Comparison of ENCODE assay signal across 12 mouse cellular contexts in genomic region chr1:135380071-135380991, GRCm38 (mm10). TPM values are rescaled to one million over a fixed set of nuclear protein-coding genes. Genes with fewer than 3 reads are reported as not detected.
A peak's percentile ranks its signal among the peaks of the same experiment; 100 is the strongest.
DNase-seq lines count a peak whose midpoint lies in the region; ATAC-seq and TF ChIP-seq lines count a peak whose summit lies in the region.
"Had no signal": no experiment of that assay in that cellular context is flagged by ENCODE, and none has a peak within 500 bp of the region (broad histone marks: within the 10 kb centered on the region; RNA-seq: fewer than 3 reads in every experiment).

No protein-coding gene starts in this region.

- H3K4me1 ChIP-seq in heart, embryonic 15.5 days (replicated peaks) = peaks cover 38% of the 10 kb centered on the region
- peaks cover 1% of the 10 kb centered on the region; the same call in 1 of the 2 replicates for H3K4me1 ChIP-seq in stomach, embryonic 15.5 days
- no peaks in the 10 kb centered on the region; the same call in 1 of the 2 replicates for H3K4me1 ChIP-seq in stomach, postnatal 0 days (replicated peaks; ENCODE audit: control insufficient read depth, insufficient read depth)
- H3K4me1 ChIP-seq in hindbrain, embryonic 14.5 days (replicated peaks; ENCODE audit: control insufficient read depth, insufficient read depth, low read length) = no peaks in the 10 kb centered on the region

- no peak for ATAC-seq in heart, embryonic 15.5 days (replicated peaks; ENCODE audit: insufficient number of reproducible peaks, insufficient read depth, low FRiP score, low read depth)
- ATAC-seq in stomach, embryonic 15.5 days (ENCODE audit: insufficient read depth, low FRiP score, low read depth) = no peak
- no peak for ATAC-seq in stomach, postnatal 0 days (ENCODE audit: low FRiP score, low TSS enrichment)
- no peak for ATAC-seq in hindbrain, embryonic 14.5 days (ENCODE audit: low FRiP score)

- no peak overlapping the region for H3K4me3 ChIP-seq in heart, embryonic 15.5 days
- H3K4me3 ChIP-seq in stomach, embryonic 15.5 days (replicated peaks) = no peak overlapping the region
- H3K4me3 ChIP-seq in stomach, postnatal 0 days (ENCODE audit: low read depth, low read length) = no peak overlapping the region
- no peak overlapping the region for H3K4me3 ChIP-seq in hindbrain, embryonic 14.5 days (replicated peaks; ENCODE audit: low read length)
- H3K4me3 ChIP-seq: megakaryocyte, embryonic 14.5 days had no signal

- WGBS in heart, embryonic 15.5 days = 66% methylated on average over 15 of the region's 15 CpGs
- WGBS in stomach, embryonic 15.5 days = 71% methylated on average over 15 of the region's 15 CpGs
- 68% methylated on average over 15 of the region's 15 CpGs for WGBS in stomach, postnatal 0 days
- WGBS in hindbrain, embryonic 14.5 days = 73% methylated on average over 15 of the region's 15 CpGs

- H3K27me3 ChIP-seq in heart, embryonic 15.5 days = no peaks in the 10 kb centered on the region; the same call in 1 of the 2 replicates
- H3K27me3 ChIP-seq in stomach, embryonic 15.5 days (replicated peaks) = no peaks in the 10 kb centered on the region
- H3K27me3 ChIP-seq in stomach, postnatal 0 days (ENCODE audit: control insufficient read depth, insufficient read depth, low read length) = no peaks in the 10 kb centered on the region
- no peaks in the 10 kb centered on the region for H3K27me3 ChIP-seq in hindbrain, embryonic 14.5 days (ENCODE audit: control insufficient read depth, insufficient read depth, low read length)

- no peak for DNase-seq in heart, postnatal 14 days
- DNase-seq in stomach, postnatal 0 days (ENCODE audit: low spot score) = no peak
- no peak for DNase-seq in hindbrain, embryonic 14.5 days (ENCODE audit: low spot score)
- DNase-seq in telencephalon, adult 2 months (ENCODE audit: low read depth, low spot score) = peak; percentile 93
- no peak for DNase-seq in kidney, adult 18-20 months
- no peak for DNase-seq in urinary bladder, postnatal 25 days (ENCODE audit: low spot score)
- DNase-seq: kidney, adult 9 months; thymus, adult 18-20 months had no signal

- no peak overlapping the region for H3K4me2 ChIP-seq in heart, embryonic 15.5 days
- H3K4me2 ChIP-seq in stomach, embryonic 15.5 days = no peak overlapping the region
- no peak overlapping the region for H3K4me2 ChIP-seq in stomach, postnatal 0 days (replicated peaks; ENCODE audit: low read depth)
- H3K4me2 ChIP-seq in hindbrain, embryonic 14.5 days (replicated peaks) = no peak overlapping the region
- H3K4me2 ChIP-seq: liver, embryonic 11.5 days had no signal

- TF ChIP-seq CTCF in stomach, postnatal 0 days (IDR thresholded peaks at IDR 0.05; ENCODE audit: low read depth) = no peak

- no peaks in the 10 kb centered on the region for H3K9me3 ChIP-seq in heart, embryonic 15.5 days (replicated peaks)
- no peaks in the 10 kb centered on the region for H3K9me3 ChIP-seq in stomach, embryonic 15.5 days
- no peaks in the 10 kb centered on the region for H3K9me3 ChIP-seq in stomach, postnatal 0 days (ENCODE audit: control insufficient read depth, low read length)
- no peaks in the 10 kb centered on the region for H3K9me3 ChIP-seq in hindbrain, embryonic 14.5 days (ENCODE audit: control insufficient read depth, low read length)
- H3K9me3 ChIP-seq: megakaryocyte, embryonic 14.5 days had no signal

- TF ChIP-seq EP300 in stomach, postnatal 0 days (optimal IDR thresholded peaks at IDR 0.05) = no peak

- intact Hi-C loops in heart, postnatal 14 days (cut with DNase I) = loop anchor here (5.0 kb wide), 1 partner anchor 52 kb away; the partner anchor contains the start of gene Ipo9

- peak overlapping the region; percentile 1 for H3K27ac ChIP-seq in heart, embryonic 15.5 days
- 0 out of 2 replicates have a peak overlapping the region, but pooled peaks have one; percentile 9 for H3K27ac ChIP-seq in stomach, embryonic 15.5 days
- no peak overlapping the region for H3K27ac ChIP-seq in stomach, postnatal 0 days (replicated peaks)
- H3K27ac ChIP-seq in hindbrain, embryonic 14.5 days = peak overlapping the region; percentile 11; the same call in 1 of the 2 replicates

- peaks cover 22% of the 10 kb centered on the region for H3K36me3 ChIP-seq in heart, embryonic 15.5 days
- peaks cover 25% of the 10 kb centered on the region for H3K36me3 ChIP-seq in stomach, embryonic 15.5 days
- peaks cover 2% of the 10 kb centered on the region; the same call in 1 of the 2 replicates for H3K36me3 ChIP-seq in stomach, postnatal 0 days (ENCODE audit: control insufficient read depth, insufficient read depth, low read length)
- peaks cover 30% of the 10 kb centered on the region for H3K36me3 ChIP-seq in hindbrain, embryonic 14.5 days (replicated peaks; ENCODE audit: control insufficient read depth, insufficient read depth)

- H3K9ac ChIP-seq in heart, embryonic 15.5 days = no peak overlapping the region
- H3K9ac ChIP-seq in stomach, embryonic 15.5 days = no peak overlapping the region
- no peak overlapping the region for H3K9ac ChIP-seq in stomach, postnatal 0 days (ENCODE audit: low read length)
- H3K9ac ChIP-seq in hindbrain, embryonic 14.5 days = no peak overlapping the region

RNA-seq across cellular contexts. Expression of gene Shisa4, which starts 5.3 kb away (rescaled TPM):
- polyA plus RNA-seq in heart, embryonic 15.5 days (2015; fragmentation: Nextera tagmentation; extraction: Ambion mirVana) = 26.0 and 33.0 TPM in 2 replicates
- total RNA-seq in heart, postnatal 14 days (2021) = 1 to 10 TPM; 2.7 to 4.2 TPM
- polyA plus RNA-seq in stomach, embryonic 15.5 days (2015; fragmentation: Nextera tagmentation; extraction: Ambion mirVana) = 42.3 and 44.1 TPM in 2 replicates
- 23.2 and 25.0 TPM in 2 replicates for polyA plus RNA-seq in stomach, postnatal 0 days (2015; fragmentation: Nextera tagmentation; extraction: Ambion mirVana)
- polyA plus RNA-seq in hindbrain, embryonic 14.5 days (2014; fragmentation: Nextera tagmentation; extraction: Ambion mirVana) = 65.6 and 79.8 TPM in 2 replicates

RNA-seq across cellular contexts. Expression of gene Ipo9, which starts 50.0 kb away (rescaled TPM):
- 63.9 and 82.7 TPM in 2 replicates for polyA plus RNA-seq in heart, embryonic 15.5 days (2015; fragmentation: Nextera tagmentation; extraction: Ambion mirVana)
- total RNA-seq in heart, postnatal 14 days (2021) = 10 to 100 TPM; 43.5 to 47.6 TPM
- polyA plus RNA-seq in stomach, embryonic 15.5 days (2015; fragmentation: Nextera tagmentation; extraction: Ambion mirVana) = 88.7 and 96.5 TPM in 2 replicates
- polyA plus RNA-seq in stomach, postnatal 0 days (2015; fragmentation: Nextera tagmentation; extraction: Ambion mirVana) = 23.5 and 24.7 TPM in 2 replicates
- polyA plus RNA-seq in hindbrain, embryonic 14.5 days (2014; fragmentation: Nextera tagmentation; extraction: Ambion mirVana) = 115 and 118 TPM in 2 replicates

RNA-seq across cellular contexts. Expression of gene Lmod1, which starts 55.7 kb away (rescaled TPM):
- 2.0 and 3.6 TPM in 2 replicates for polyA plus RNA-seq in heart, embryonic 15.5 days (2015; fragmentation: Nextera tagmentation; extraction: Ambion mirVana)
- total RNA-seq in heart, postnatal 14 days (2021) = 1 to 10 TPM; 1.9 to 3.0 TPM
- polyA plus RNA-seq in stomach, embryonic 15.5 days (2015; fragmentation: Nextera tagmentation; extraction: Ambion mirVana) = 13.0 and 14.0 TPM in 2 replicates
- polyA plus RNA-seq in stomach, postnatal 0 days (2015; fragmentation: Nextera tagmentation; extraction: Ambion mirVana) = 19.5 and 22.4 TPM in 2 replicates
- 0.33 and 0.43 TPM in 2 replicates for polyA plus RNA-seq in hindbrain, embryonic 14.5 days (2014; fragmentation: Nextera tagmentation; extraction: Ambion mirVana)
